Mouse (Mus musculus) CH12.LX (cell line): ENCODE data around the gene Lrrc20.

Source experiments
- MAFK ChIP-seq: IDR thresholded peaks from 2 replicates; pipeline ENCODE4 v1.6.1; 2011; ENCODE audit warnings: low read length, improper control_type of control experiment; ENCODE audit not compliant: insufficient replicate concordance
- TBP ChIP-seq: conservative IDR thresholded peaks from 2 replicates; pipeline ENCODE4 v1.6.1; 2011; ENCODE audit warnings: low read depth, low read length, improper control_type of control experiment

DNA sequence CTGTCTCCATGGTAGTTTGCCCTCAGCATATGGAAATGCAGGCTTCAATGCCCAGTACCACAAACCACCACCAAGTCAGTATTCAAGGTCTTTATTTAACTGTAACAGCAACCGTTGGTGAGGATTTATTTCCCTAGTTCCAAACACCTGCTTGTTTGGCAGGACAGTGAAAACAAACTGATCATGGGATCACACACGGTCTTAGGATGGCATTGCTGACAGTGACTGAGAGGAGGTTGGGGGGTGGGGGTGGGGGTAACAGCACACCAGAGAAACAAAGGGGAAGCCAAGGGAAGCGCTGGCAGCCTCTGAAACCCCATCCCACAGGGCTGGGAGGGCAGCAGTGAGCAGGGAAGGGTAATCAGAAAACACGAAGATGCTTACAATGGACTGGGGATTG, 47.2 kb upstream of the Lrrc20 start:
- TF ChIP-seq TBP, result no peak
- TF ChIP-seq MAFK, result no peak
